Mouse (Mus musculus) urinary bladder, adult 2 months (tissue): ENCODE measurements around the gene Tas2r109. TPM values are rescaled to one million over a fixed set of nuclear protein-coding genes. Genes with fewer than 3 reads are reported as not detected.
"Not testable (repeated sequence)": the region's sequence is repeated elsewhere in the genome, so short reads cannot be mapped to it uniquely, and the experiment has no call there.

Source experiments
- DNase-seq: peaks from one replicate; pipeline ENCODE4 v3.0.0; 2022; ENCODE audit warnings: low spot score
- polyA plus RNA-seq: library from polyadenylated mRNA; depleted of rRNA; stranded (reverse); fragments of >200 nt; gene quantifications from 2 replicates; pipeline ENCODE4 v1.2.3, GENCODE M21; 2012; rRNA removed

Tas2r109 gene
- polyA plus RNA-seq = not detected in 2 replicates

GRCm38 (mm10) chr6:132980865-132981264, at the start of gene Tas2r109:
Tas2r109 (minus strand) TSS chr6:132980965.
- DNase-seq = no peak

- DNase-seq = no peak
These were observed 22.9 kb downstream of the Tas2r109 start, which contains the start of gene Tas2r131 for GRCm38 (mm10) chr6:132957819-132958218. Tas2r131 (minus strand) TSS chr6:132957919.

- no peak for DNase-seq
These were observed 30.0 kb downstream of the Tas2r109 start, which contains the start of gene Tas2r129 for GRCm38 (mm10) chr6:132950802-132951201. Tas2r129 (plus strand) TSS chr6:132951102.

- DNase-seq = not testable (repeated sequence)
These were observed 39.4 kb downstream of the Tas2r109 start for GRCm38 (mm10) chr6:132941376-132941775.

Other genes with a start within 250 kb of the Tas2r109 start
- not detected in 2 replicates for gene Tas2r115, start 242.9 kb downstream of the Tas2r109 start, polyA plus RNA-seq
- not detected in 2 replicates for gene Tas2r124, start 226.2 kb downstream of the Tas2r109 start, polyA plus RNA-seq
- gene Tas2r102, start 218.8 kb downstream of the Tas2r109 start, polyA plus RNA-seq = not detected in 2 replicates
- not detected in 2 replicates for gene Tas2r136, start 202.8 kb downstream of the Tas2r109 start, polyA plus RNA-seq
- gene Tas2r117, start 178.1 kb downstream of the Tas2r109 start, polyA plus RNA-seq = not detected in 2 replicates
- not detected in 2 replicates for gene Tas2r123, start 133.8 kb downstream of the Tas2r109 start, polyA plus RNA-seq
- not detected in 2 replicates for gene Tas2r116, start 125.5 kb downstream of the Tas2r109 start, polyA plus RNA-seq
- gene Tas2r110, start 113.0 kb downstream of the Tas2r109 start, polyA plus RNA-seq = not detected in 2 replicates
- not detected in 2 replicates for gene Tas2r113, start 88.0 kb downstream of the Tas2r109 start, polyA plus RNA-seq
- gene Tas2r125, start 71.3 kb downstream of the Tas2r109 start, polyA plus RNA-seq = not detected in 2 replicates
- gene Tas2r129, start 29.9 kb downstream of the Tas2r109 start, polyA plus RNA-seq = not detected in 2 replicates
- not detected in 2 replicates for gene Tas2r131, start 23.0 kb downstream of the Tas2r109 start, polyA plus RNA-seq
- gene Tas2r103, start 56.1 kb upstream of the Tas2r109 start, polyA plus RNA-seq = not detected in 2 replicates
- not detected in 2 replicates for gene Tas2r140, start 74.9 kb upstream of the Tas2r109 start, polyA plus RNA-seq
- gene Smim10l1, start 123.9 kb upstream of the Tas2r109 start, polyA plus RNA-seq = 42.1 and 44.6 TPM in 2 replicates